Mouse (Mus musculus) limb, embryonic 13.5 days (tissue): ENCODE data around the gene Chd3. TPM values are rescaled to one million over a fixed set of nuclear protein-coding genes. Genes with fewer than 3 reads are reported as not detected.

Source experiments
- ATAC-seq: fragments of 200-750 bp; cut with Nextera tagmentation; 2 replicates; pipeline ENCODE4 v1.8.0; 2017; ENCODE audit warnings: low read depth, moderate number of reproducible peaks, moderate TSS enrichment; ENCODE audit not compliant: low FRiP score
- H3K27ac ChIP-seq: fragments of 300-500 bp; sonication (generic); 2 replicates; pipeline ENCODE4 v1.5.1; 2015; ENCODE audit warnings: inconsistent platforms, mild to moderate bottlenecking, moderate library complexity
- H3K27me3 ChIP-seq: fragments of 300-500 bp; sonication (generic); 2 replicates; pipeline ENCODE4 v1.6.1; 2015; ENCODE audit warnings: mild to moderate bottlenecking, inconsistent platforms
- H3K36me3 ChIP-seq: fragments of 300-500 bp; sonication (generic); 2 replicates; pipeline ENCODE4 v1.6.1; 2015; ENCODE audit warnings: inconsistent platforms, mild to moderate bottlenecking, moderate library complexity
- H3K4me1 ChIP-seq: fragments of 300-500 bp; sonication (generic); 2 replicates; pipeline ENCODE4 v1.6.1; 2015; ENCODE audit warnings: inconsistent platforms
- H3K4me2 ChIP-seq: fragments of 300-500 bp; sonication (generic); replicated peaks from 2 replicates; pipeline ENCODE4 v1.6.1; 2015; ENCODE audit warnings: inconsistent platforms, mild to moderate bottlenecking, moderate library complexity
- H3K4me3 ChIP-seq: fragments of 300-500 bp; sonication (generic); 2 replicates; pipeline ENCODE4 v1.5.1; 2015; ENCODE audit warnings: moderate library complexity, mild to moderate bottlenecking, inconsistent platforms
- H3K9ac ChIP-seq: fragments of 300-500 bp; sonication (generic); 2 replicates; pipeline ENCODE4 v1.6.1; 2015; ENCODE audit warnings: mild to moderate bottlenecking, inconsistent platforms
- H3K9me3 ChIP-seq: fragments of 300-500 bp; sonication (generic); 2 replicates; pipeline ENCODE4 v1.6.1; 2016; ENCODE audit warnings: inconsistent platforms
- WGBS: fragments of 180-500 bp; shearing (Covaris S2); methylation state at CpG from one replicate; pipeline ENCODE4 v1.1.7; 2015; 5-methylcytosine and 5-hydroxymethylcytosine counted together
- polyA plus RNA-seq: library from polyadenylated mRNA; unstranded; fragments of >200 nt; fragmentation: Nextera tagmentation; extraction: Ambion mirVana; gene quantifications from 2 replicates; pipeline ENCODE4 v1.2.1, GENCODE M21; 2015

The Chd3 gene
- polyA plus RNA-seq, 1 experiment from 2014 or later, result 119 TPM

DNA sequence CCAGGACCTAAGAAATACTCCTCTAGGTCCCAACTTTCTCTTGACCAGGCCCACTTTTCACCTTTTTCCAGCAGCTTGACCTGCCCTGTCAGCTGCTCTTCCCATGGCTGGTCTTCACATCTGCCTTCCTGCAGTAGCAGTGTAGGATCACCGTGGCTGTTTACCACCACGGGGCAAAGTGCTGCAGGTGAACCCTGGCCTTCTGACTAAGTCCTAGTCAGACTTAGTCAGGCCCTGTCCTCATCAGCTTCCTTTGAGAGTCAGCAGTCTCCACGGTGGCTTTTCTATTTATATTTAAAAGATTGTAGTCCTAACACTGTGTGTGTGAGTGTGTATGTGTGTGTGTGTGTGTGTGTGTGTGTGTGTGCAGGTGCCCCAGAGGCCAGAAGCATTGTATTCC is 8.6 kb upstream of the Chd3 start:
- Histone ChIP-seq H3K27me3 (no peaks in the 10 kb centered on the region), H3K9me3 (no peaks in the 10 kb centered on the region), H3K36me3 (peaks cover 41% of the 10 kb centered on the region), H3K9ac (no peak overlapping the region), H3K4me2 (no peak overlapping the region), H3K27ac (no peak overlapping the region), H3K4me1 (0 out of 2 replicates have a peak, but pooled peaks cover 4% of the 10 kb centered on the region), H3K4me3 (no peak overlapping the region)
- WGBS, result 88% methylated on average over 3 of the region's 3 CpGs
- ATAC-seq, result no peak

DNA sequence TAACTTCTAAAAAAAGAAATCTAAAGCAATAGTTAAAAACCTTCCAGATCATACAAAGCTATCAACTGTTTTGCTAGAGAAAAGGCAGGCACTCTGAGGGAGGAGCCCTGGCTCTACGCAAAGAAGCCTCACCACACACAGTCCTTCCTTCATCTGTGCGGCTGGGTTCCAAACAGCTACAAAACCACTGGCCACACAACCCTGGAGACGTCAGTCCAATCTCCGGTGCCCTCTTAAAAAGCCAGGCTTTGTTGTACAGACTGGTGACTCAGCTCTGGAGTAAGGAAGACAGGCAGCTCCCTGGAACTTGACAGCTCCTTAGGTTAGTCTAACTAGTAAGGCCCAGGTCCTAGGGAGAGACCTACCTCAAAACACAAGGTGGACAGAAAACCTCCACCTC is 6.4 kb upstream of the Chd3 start:
- no peak overlapping the region for H3K27ac ChIP-seq
- peaks cover 47% of the 10 kb centered on the region for H3K36me3 ChIP-seq
- no peaks in the 10 kb centered on the region for H3K9me3 ChIP-seq
- H3K4me3 ChIP-seq, result no peak overlapping the region
- no peak overlapping the region for H3K9ac ChIP-seq
- no peak for ATAC-seq
- peaks cover 20% of the 10 kb centered on the region for H3K4me1 ChIP-seq
- 87% methylated on average over 4 of the region's 4 CpGs for WGBS
- H3K4me2 ChIP-seq, result no peak overlapping the region
- no peaks in the 10 kb centered on the region for H3K27me3 ChIP-seq

DNA sequence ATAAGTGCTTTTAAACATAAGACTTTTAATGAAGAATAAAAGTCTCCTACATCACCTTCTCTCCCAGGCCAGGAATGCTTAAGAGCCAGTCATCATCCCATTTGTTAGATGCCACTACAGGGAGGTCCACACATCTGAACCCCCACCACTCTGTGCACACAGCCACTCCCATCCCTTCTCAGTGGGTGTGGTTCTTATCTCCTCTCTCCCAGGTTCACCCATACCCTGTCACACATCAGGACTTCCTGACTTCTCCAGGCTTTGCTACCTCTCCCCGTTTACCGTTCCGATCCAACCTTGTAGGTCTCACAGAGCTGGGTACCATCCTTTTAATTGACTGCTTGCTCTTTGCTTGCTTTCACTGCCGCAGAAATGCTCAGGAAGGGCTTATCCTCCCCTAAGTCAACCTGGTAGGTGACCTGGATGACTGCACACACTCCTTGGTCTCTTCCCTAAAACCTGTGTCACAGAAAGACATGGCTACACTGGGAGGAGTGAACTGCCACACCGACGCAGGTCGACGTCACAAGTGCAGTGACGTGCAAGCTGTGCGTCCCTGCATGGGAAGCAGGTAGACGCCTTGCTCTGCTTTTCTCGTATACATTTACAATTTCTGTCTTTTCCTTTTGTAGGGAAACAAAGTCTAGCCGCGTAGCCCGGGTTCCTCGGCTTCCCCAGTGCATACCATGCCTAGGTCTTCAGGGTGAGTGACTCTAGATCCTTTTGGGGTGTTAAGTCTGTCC is 4.2 kb upstream of the Chd3 start:
- Histone ChIP-seq H3K36me3 (peaks cover 43% of the 10 kb centered on the region), H3K4me3 (no peak overlapping the region), H3K4me1 (peaks cover 27% of the 10 kb centered on the region), H3K27ac (no peak overlapping the region), H3K9ac (no peak overlapping the region), H3K9me3 (no peaks in the 10 kb centered on the region), H3K27me3 (no peaks in the 10 kb centered on the region), H3K4me2 (no peak overlapping the region)
- no peak for ATAC-seq
- WGBS, result 91% methylated on average over 16 of the region's 16 CpGs

DNA sequence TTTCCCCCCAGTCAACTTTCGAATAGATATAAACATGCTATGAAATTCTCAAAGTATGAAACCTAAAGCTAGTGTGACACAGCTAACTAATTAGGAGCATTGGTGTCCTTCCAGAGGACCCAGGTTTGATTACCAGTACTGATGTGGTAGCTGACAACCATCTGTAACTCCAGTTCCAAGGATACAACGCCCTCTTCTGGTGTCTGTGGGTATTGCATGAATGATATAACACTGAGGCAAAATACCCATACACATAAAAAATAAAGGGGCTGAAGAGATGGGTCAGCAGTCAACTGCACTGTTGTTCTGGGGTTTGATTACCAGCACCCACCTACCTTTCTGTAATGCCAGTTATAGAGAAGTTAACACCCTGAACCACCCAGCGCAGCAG is 3.6 kb upstream of the Chd3 start:
- no peak overlapping the region for H3K9ac ChIP-seq
- 0 out of 2 replicates have a peak overlapping the region, but pooled peaks have one; percentile 61 for H3K27ac ChIP-seq

DNA sequence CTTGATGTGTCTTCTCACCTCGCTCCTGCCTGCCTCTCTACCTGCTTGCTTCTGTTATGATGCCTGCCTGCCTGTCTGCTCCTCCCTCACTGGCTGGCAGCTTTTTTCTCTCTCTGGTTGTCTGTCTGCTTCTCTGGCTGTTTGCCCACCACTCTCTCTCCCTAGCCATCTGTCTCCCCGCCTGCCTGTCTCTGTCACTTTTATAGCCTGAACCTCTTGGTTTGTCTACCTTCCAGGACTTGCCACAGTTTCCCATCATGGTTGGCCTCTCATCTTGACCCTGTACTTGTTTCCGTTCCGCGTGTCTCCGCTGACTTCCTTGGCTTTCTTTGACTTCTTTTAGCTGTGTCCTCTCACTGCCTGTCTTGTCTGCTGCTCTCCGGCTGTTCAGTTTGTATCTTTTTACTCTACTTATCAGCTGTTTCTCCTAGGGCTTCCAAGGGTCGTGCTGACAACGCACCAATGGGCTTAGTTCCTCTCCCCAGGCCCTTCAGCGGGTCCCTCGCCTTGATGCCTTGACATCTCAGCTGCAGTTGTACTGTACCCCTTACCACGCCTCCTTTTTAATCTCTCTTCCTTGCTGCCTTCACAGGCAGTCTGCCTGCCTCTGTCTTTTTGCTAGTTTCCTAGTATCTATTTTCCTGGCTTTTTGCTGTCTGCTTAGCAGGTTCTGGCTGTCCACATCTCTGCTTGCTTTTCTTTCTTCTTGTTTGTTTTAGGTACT is 3.0 kb upstream of the Chd3 start:
- WGBS, result 58% methylated on average over 12 of the region's 12 CpGs
- H3K9me3 ChIP-seq, result no peaks in the 10 kb centered on the region
- H3K36me3 ChIP-seq, result peaks cover 34% of the 10 kb centered on the region
- no peaks in the 10 kb centered on the region for H3K27me3 ChIP-seq
- peak overlapping the region; percentile 14; the same call in 1 of the 2 replicates for H3K9ac ChIP-seq
- peak overlapping the region; percentile 47 for H3K4me2 ChIP-seq
- ATAC-seq, result no peak
- peaks cover 30% of the 10 kb centered on the region for H3K4me1 ChIP-seq
- peak overlapping the region; percentile 61; the same call in 1 of the 2 replicates for H3K27ac ChIP-seq
- H3K4me3 ChIP-seq, result no peak overlapping the region

More for the DNA sequence above, 3.6 kb upstream of the Chd3 start:
- H3K4me2 ChIP-seq, result no peak overlapping the region
- peaks cover 29% of the 10 kb centered on the region for H3K4me1 ChIP-seq
- no peak for ATAC-seq
- H3K36me3 ChIP-seq, result peaks cover 39% of the 10 kb centered on the region
- H3K27me3 ChIP-seq, result no peaks in the 10 kb centered on the region
- 64% methylated on average over 3 of the region's 3 CpGs for WGBS
- H3K4me3 ChIP-seq, result no peak overlapping the region
- H3K9me3 ChIP-seq, result no peaks in the 10 kb centered on the region

DNA sequence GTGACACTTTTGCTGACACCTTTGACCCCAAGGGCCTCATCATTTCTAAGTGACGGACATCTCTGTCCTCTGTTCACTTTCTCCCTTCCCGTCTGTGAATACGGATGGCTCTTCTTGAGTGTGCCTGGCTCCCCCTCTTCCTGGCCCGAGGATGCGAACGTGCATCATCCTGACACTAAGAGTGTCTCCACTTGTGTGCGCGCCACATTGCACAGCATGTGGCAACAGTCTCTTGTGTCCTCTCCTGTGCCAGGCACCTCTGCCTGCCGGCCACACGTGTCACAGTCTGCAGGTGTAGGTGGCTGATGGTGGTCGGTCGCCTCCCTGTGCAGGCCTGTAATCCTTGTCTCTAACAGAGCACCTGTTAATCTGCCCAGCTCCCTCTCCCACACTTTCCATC is 2.4 kb upstream of the Chd3 start:
- peaks cover 30% of the 10 kb centered on the region for H3K4me1 ChIP-seq
- H3K27ac ChIP-seq, result peak overlapping the region; percentile 61; the same call in 1 of the 2 replicates
- no peaks in the 10 kb centered on the region for H3K27me3 ChIP-seq
- H3K36me3 ChIP-seq, result peaks cover 28% of the 10 kb centered on the region
- peak overlapping the region; percentile 14; the same call in 1 of the 2 replicates for H3K9ac ChIP-seq
- no peak for ATAC-seq
- no peaks in the 10 kb centered on the region for H3K9me3 ChIP-seq
- WGBS, result 54% methylated on average over 12 of the region's 12 CpGs
- no peak overlapping the region for H3K4me3 ChIP-seq
- peak overlapping the region; percentile 47 for H3K4me2 ChIP-seq

DNA sequence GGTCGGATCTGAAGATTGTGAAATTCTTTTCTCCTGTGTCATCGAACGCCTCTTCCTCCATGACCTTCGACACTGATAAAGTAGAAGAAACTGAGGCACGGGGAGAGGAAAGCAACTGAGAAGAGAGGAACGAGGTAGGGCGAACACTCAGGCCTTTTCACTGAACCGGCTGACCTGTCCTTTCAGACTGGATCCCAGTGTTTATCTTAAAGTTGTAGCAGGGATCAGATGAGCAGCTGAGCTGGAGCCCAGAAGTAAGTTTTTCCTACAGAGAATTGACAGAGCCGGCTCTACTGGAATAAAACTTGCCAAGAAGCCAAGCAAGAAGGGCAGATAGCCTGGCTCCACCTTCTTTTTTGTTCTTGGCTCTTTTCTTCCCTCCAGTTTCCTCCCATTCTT is 1.6 kb upstream of the Chd3 start:
- Histone ChIP-seq H3K9ac (peak overlapping the region; percentile 43), H3K36me3 (peaks cover 21% of the 10 kb centered on the region), H3K4me2 (peak overlapping the region; percentile 47), H3K27ac (peak overlapping the region; percentile 81), H3K9me3 (no peaks in the 10 kb centered on the region), H3K4me1 (peaks cover 34% of the 10 kb centered on the region), H3K4me3 (peak overlapping the region; percentile 17; the same call in 1 of the 2 replicates), H3K27me3 (no peaks in the 10 kb centered on the region)
- ATAC-seq, result no peak
- 37% methylated on average over 9 of the region's 9 CpGs for WGBS

DNA sequence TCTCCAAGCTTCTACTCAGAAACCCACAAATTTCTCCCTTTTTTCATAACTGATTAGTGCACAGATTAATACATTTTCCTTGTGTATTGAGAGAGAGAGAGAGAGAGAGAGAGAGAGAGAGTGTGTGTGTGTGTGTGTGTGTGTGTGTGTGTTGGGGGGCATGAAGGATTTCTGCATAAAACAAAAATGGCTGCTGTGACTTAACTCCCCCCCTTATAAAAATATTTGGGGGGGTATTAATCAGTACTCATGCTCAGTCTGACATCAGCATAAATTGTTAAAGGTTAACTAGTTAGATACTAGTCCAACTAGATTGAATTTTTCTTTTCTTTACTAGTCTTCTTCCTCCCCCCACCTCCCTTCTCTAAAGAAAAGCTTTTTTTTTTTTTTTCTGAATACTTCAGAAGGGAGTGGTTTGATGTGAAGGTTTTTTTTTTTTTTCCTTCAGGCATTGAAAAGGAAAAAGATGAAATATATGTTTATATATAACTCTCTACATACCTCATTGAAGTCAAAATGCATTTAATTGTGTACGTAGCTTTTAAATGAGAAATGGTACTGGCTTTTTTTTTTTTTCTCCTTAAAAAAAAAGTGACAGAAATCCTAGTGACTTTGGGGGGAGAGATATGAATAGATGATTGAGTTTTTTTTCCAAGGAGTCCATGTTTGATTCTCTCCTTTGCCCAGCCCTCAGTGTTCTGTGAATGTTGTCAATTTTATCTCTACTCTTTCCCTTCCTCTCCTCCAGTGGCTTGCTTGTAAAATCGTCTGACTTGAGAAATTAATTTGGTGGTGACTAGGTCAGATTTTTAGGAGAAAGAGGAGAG is 997 bp upstream of the Chd3 start:
- WGBS, result 38% methylated on average over 2 of the region's 2 CpGs
- Histone ChIP-seq H3K4me1 (peaks cover 40% of the 10 kb centered on the region), H3K27me3 (no peaks in the 10 kb centered on the region), H3K27ac (peak overlapping the region; percentile 100), H3K9ac (peak overlapping the region; percentile 100), H3K4me2 (peak overlapping the region; percentile 98), H3K36me3 (peaks cover 18% of the 10 kb centered on the region), H3K9me3 (no peaks in the 10 kb centered on the region), H3K4me3 (peak overlapping the region; percentile 87)
- no peak for ATAC-seq

DNA sequence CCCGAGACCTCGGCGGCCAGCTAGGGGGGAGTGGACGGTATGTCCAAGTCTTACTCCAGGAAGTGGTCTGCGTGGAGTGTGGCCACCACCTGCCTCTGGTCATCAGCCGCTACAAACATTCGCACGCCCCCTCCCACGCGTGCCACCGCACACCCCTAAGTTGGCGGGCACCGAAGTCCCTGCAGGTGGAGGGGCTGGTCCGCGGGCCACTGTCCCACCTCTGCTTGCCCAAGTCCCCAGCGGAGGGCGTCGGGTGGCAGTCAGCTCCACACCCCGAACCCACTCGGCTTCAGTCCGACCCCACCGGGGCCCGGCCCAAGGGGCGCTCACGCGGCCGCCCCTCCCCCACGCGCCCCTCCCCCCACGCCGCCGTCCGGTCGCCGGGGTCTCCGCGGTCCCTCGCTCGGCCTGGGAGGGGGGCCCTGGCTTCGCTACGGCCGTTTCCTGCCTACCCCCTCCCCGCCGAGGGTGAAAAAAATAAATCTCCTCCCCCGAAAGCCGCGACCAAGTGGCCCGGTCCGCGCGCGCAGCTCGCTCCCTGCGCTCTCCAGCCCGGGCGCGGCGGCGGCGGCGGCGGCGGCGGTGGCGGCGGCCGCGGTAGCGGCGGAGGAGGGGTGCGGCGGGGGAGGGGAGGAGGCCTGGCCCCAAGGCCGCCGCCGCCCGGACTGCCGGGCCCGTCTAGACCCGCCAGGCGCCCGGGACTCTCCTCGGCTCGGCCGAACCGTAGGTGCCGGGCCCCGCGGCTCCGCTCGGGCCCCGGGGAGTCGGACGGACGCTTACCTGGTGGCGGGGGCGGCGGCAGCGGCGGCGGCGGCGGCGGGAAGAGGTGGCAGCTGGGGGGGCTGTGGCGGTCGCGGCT is 621 bp downstream of the Chd3 start:
- Histone ChIP-seq H3K4me3 (peak overlapping the region; percentile 87), H3K36me3 (peaks cover 25% of the 10 kb centered on the region), H3K27ac (peak overlapping the region; percentile 100), H3K9me3 (no peaks in the 10 kb centered on the region), H3K4me1 (peaks cover 56% of the 10 kb centered on the region), H3K27me3 (no peaks in the 10 kb centered on the region), H3K4me2 (peak overlapping the region; percentile 98), H3K9ac (peak overlapping the region; percentile 100)
- no peak for ATAC-seq
- under 1% methylated on average over 45 of the region's 106 CpGs for WGBS

DNA sequence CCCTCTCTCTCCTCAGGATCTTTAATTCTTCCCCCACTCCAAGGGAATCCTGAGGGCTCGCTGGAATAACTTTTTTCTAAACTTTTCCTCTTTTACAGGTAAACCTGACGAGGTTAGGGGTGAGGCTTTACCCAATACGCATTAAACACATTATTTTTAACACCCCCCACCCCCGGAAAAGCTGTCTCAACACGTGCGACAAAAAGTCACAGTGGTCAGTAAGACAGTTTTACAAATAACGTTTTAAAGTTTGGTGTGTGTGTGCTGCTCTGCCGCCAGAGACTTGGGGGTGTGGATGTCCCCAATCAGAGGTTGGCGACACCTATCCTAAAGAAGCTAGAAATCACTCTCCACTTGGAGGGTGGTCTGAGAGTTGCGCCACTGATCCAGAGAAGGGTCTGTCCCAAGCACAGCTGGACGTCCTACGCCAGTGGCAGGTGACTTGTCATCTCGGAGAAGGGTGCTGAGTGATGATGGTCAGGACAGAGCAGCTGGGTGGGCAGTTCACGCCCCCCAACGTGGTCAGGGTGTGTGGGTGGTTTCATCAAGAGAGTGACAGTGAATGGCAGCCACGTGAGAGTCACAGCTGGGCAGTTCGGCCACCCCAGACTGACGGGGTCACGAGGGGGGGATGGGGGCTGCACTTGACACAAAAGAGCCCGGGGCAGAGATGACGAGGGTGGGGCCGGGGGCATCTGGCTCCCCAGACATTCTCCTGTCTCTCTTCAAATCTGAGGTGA is 1.4 kb downstream of the Chd3 start:
- peak overlapping the region; percentile 98 for H3K4me2 ChIP-seq
- peaks cover 25% of the 10 kb centered on the region for H3K36me3 ChIP-seq
- peak overlapping the region; percentile 100 for H3K27ac ChIP-seq
- H3K9me3 ChIP-seq, result 0 out of 2 replicates have a peak, but pooled peaks cover 3% of the 10 kb centered on the region
- ATAC-seq, result 0 out of 2 replicates have a peak, but pooled peaks have one; percentile 3
- H3K4me3 ChIP-seq, result peak overlapping the region; percentile 87
- no peaks in the 10 kb centered on the region for H3K27me3 ChIP-seq
- WGBS, result under 1% methylated on average over 22 of the region's 22 CpGs
- peaks cover 64% of the 10 kb centered on the region for H3K4me1 ChIP-seq
- peak overlapping the region; percentile 100 for H3K9ac ChIP-seq
